Mouse (Mus musculus) CH12.LX (cell line): ENCODE data around the gene Sfxn5.

Source experiments
- CTCF ChIP-seq, 2 experiments: IDR thresholded peaks in 1 of 2; conservative IDR thresholded peaks in 1 of 2; 2 replicates each; pipeline ENCODE4 v1.5.1; 2011 to 2012; ENCODE audit warnings: low read depth in 2 of 2, low read length in 2 of 2, improper control_type of control experiment in 1 of 2, inconsistent platforms in 1 of 2, mild to moderate bottlenecking in 1 of 2, moderate library complexity in 1 of 2
- EP300 ChIP-seq: IDR thresholded peaks from 2 replicates; pipeline ENCODE4 v1.6.1; 2011; ENCODE audit warnings: low read length, improper control_type of control experiment
- MAFK ChIP-seq: IDR thresholded peaks from 2 replicates; pipeline ENCODE4 v1.6.1; 2011; ENCODE audit warnings: low read length, improper control_type of control experiment; ENCODE audit not compliant: insufficient replicate concordance
- MXI1 ChIP-seq: IDR thresholded peaks from 2 replicates; pipeline ENCODE4 v1.6.1; 2011; ENCODE audit warnings: mild to moderate bottlenecking, low read depth, low read length, improper control_type of control experiment
- NELFE ChIP-seq: IDR thresholded peaks from 2 replicates; pipeline ENCODE4 v1.6.1; 2011; ENCODE audit warnings: low read depth, low read length, improper control_type of control experiment
- POLR2A ChIP-seq: IDR thresholded peaks from 2 replicates; pipeline ENCODE4 v1.6.1; 2011; ENCODE audit warnings: low read depth, mild to moderate bottlenecking, improper control_type of control experiment, low read length
- SMC3 ChIP-seq: IDR thresholded peaks from 2 replicates; pipeline ENCODE4 v1.6.1; 2011; ENCODE audit warnings: low read depth, low read length, improper control_type of control experiment
- USF2 ChIP-seq: conservative IDR thresholded peaks from 2 replicates; pipeline ENCODE4 v1.6.1; 2011; ENCODE audit warnings: low read depth, low read length, improper control_type of control experiment

DNA sequence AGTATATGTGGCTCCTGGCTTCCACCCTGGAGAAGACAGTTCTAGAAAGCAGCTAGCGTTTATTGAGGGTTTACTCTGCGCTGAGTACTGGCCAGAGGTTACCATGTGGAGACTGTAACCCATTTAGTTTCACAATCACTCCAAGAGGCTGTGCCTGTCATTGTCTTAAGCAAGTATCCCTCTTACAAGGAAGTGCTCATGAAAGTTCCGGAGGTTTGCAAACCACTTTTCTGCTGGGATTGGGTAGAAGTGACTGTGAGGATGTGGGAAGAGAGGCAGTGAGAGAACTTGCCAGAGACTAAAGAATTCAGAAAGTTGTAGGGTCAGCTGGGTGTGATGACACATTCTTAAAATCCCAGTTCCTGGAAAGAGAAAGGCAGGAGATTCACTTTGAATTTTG, 149.3 kb downstream of the Sfxn5 start:
- no peak for TF ChIP-seq MXI1
- TF ChIP-seq CTCF (conservative IDR thresholded peaks at IDR 0.05 in 1 of 2, IDR thresholded peaks at IDR 0.05 in 1 of 2; ENCODE audit: low read depth in 2 of 2, low read length in 2 of 2) = no peak
- TF ChIP-seq SMC3 = no peak
- no peak for TF ChIP-seq NELFE
- no peak for TF ChIP-seq MAFK
- TF ChIP-seq POLR2A = no peak
- TF ChIP-seq EP300 = no peak
- no peak for TF ChIP-seq USF2
